Mouse (Mus musculus) gastrocnemius, postnatal 14 days (tissue): ENCODE data around the gene Gulp1. TPM values are rescaled to one million over a fixed set of nuclear protein-coding genes. Genes with fewer than 3 reads are reported as not detected.

Experiments used
- DNase-seq: peaks from one replicate; pipeline ENCODE4 v3.0.0; 2021; ENCODE audit warnings: mixed read lengths
- intact Hi-C: fragments of 180-260 bp; cut with DNase I; formaldehyde crosslinking; loops from one replicate; pipeline ENCODE4 v1.15.1; 2025; ENCODE audit warnings: low total_unique reads
- long read RNA-seq, 2 experiments: library from polyadenylated mRNA; stranded (forward); transcript quantifications; one replicate each; pipeline ENCODE4 v2.0.0; 2021
- total RNA-seq, 2 experiments: library from RNA; stranded (reverse); gene quantifications; 2 replicates each; pipeline ENCODE4 v1.2.3; 2021

Gulp1 gene
- 1 to 10 TPM; 7.2 to 9.4 TPM for total RNA-seq
- long read RNA-seq, experiment 1, partial matches to known transcripts, result 0 of 1 reads
- long read RNA-seq, experiment 1, other reads (novel, unspliced or antisense), result 0 of 1 reads
- long read RNA-seq, experiment 2, partial matches to known transcripts, result 0 of 3 reads
- long read RNA-seq, experiment 2, other reads (novel, unspliced or antisense), result 0 of 3 reads

GRCm38 (mm10) chr1:44551461-44552370 is at the start of gene Gulp1:
Gene Gulp1, plus strand, starts transcription at chr1:44551511.
- intact Hi-C loops, result no loop called here
- peak; percentile 83 for DNase-seq

GRCm38 (mm10) chr1:44550261-44550660 is 1.1 kb upstream of the Gulp1 start:
- DNase-seq, result peak; percentile 6
- intact Hi-C loops, result no loop called here

DNA sequence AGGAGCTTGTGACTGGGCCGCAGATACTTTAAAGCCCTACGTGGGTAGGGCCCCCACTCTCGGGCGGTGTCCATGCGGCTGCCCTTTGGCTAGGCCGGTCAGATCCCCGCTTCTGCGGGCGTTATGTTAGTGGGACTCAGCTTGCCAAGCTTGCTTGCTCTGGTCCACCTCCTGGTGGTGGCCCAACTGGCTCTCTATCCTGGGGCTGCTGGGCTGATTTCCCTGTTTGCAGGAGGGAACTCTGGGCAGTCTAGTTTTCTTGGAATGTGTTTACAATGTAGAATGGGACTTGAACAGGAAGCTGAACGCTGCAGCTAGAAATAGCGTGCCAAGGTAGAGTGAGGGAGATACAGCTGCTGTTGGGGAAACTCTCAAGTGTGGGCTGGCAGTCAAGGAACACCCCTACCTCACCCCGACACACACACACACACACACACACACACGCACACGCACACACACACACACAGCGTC is 1.1 kb downstream of the Gulp1 start:
- DNase-seq, result peak; percentile 71
- intact Hi-C loops, result no loop called here

DNA sequence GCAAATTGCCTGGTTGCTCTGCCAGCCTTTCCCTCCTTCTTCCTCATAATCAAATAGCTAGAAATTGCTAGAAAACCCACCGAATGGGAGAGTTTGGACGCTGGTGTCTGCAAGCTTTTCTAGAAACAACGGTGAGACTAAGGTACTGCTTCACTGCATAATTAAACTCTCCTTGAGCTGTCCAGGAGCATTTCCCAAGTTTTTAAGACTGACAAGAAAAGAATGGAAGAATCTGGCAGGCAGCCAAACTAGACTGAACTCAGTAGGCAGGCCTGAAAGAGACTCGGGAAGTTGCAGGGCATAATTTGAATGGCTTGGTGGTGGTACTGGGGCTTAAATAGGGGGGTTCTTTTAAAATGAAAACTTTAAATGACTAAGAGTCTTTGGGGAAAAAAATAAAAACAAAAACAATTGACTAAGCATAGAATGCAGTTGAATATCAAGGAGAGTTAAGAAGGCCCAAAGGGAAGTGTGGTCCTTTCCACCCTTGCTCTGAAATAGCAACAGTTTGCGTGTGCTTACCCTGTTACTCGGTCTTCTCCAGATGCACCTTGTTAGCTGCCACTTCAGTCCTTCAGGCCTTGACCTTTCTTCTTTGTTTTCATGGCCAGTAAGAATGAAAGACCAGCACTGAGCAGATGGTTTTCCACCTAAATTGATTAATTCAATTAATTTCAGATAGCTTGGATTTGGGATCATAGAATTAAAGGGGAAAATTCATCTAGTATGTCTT is 2.0 kb downstream of the Gulp1 start:
- peak; percentile 21 for DNase-seq
- intact Hi-C loops, result no loop called here

DNA sequence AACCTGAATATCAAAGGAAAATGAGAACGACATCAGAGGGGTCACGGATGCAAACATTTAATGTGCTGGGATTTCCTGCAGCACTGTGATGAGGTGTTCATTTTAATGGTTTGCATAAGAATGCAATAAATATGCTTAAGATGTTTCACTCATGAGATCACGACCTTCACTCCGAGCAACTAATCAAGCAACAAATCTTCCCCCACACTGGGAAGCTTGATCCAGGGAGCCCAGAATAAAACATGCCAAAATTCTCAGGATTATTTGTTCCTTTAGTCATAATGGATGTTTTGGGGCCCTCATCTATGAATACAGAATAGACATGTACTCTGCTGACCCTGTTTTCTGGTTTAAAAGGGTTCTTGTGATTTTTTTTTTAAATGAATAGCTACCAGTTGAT is 16.1 kb downstream of the Gulp1 start:
- no peak for DNase-seq
- intact Hi-C loops, result no loop called here

DNA sequence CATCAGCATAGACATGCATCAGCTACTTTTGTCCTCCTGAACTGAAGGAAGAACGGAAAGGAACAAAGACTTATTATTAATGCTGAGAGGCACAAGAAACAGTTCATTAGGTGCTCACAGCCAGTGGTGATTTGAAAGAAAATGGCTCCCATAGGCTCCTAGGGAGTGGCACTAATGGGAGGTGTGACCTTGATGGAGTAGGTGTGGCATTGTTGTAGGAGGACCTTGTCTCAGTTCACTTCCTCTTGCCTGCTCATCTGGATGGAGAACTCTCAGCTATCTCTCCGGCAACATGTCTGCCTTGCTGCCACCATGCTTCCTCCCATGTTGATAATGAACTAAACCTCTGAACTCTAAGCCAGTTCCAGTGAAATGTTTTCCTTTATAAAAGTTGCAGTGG is 17.0 kb downstream of the Gulp1 start:
- intact Hi-C loops, result no loop called here
- DNase-seq, result no peak

DNA sequence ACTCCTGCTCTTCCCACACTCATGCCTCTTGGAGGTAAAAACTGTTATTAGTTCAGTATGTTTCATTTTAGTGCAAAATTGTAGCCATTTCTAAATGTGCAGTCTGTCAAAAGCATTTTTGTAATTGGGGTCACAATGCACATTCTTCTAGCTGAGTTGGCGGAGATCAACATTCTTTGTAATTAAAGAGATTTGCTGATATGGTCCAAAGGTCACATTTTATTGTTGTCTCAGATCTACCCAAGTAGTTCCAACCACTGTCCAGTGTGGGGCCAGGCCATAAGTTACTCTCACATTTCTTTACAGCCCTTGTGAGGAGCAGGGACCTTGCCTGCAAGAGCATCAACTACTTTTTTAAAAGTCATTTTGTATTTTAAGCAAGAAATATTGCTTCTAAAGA is 24.7 kb downstream of the Gulp1 start:
- intact Hi-C loops, result no loop called here

DNA sequence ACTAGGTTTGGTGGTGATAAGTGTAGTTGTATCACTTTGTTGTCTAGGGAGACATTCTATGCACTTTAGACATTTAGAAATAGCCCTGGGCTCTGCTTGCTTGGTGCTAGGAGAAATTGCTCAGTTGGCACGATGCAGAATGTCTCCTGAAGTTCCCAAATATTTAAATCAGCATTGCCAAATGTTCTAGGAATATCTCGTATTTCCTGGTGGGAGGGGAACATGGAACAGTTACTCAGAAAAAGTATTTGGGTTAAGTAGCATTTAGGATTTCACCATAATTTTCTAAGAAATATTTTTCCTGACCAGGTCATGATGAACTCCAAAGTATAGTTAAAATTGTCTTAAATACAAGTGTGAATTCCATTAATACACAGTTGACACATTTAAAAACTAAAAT is 25.3 kb downstream of the Gulp1 start:
- DNase-seq, result no peak
- intact Hi-C loops, result no loop called here

More for the DNA sequence above, 24.7 kb downstream of the Gulp1 start:
- no peak for DNase-seq

DNA sequence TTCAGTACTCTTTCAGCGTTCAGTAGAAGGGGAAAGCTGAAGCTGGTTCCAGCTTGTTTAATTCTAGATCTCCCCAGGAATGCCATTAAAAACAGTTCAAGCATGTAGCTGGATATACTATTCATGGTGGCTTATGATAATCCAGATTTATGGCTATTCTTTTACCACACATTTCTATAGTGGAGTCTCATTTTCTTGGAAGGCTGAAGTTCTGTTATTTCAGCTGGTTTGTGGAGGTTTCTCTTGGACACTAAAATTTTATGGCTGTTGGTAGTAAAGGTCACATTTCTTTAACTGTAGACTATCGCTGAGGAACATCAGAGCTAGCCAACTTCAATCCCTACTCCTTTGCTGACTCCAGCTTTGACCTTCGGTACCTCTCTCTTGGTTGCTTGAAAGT is 29.1 kb downstream of the Gulp1 start:
- intact Hi-C loops, result no loop called here

DNA sequence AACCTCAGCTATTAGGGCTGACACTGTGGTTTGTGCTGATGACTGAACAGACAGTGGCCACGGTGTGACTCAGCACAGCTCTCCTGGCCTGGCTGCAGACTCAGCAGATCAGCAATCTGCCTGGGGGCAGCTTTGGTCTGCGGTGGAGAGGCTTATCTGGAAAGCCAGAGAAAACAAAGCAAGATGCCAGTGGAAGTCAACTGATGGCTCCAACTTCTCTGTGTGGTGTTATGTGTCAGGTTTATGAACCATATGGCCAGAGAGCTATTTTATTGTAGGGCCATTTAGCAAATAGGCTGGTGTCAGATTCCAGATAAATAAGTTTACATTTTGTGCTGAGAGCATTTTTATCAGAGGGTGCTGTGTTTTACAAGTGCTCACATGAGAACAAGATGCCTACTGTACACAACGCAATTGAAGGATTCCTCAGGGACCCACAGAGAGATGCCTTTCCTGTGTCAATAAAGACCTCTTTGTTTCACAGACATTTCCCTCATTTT is 33.6 kb downstream of the Gulp1 start:
- peak; percentile 35 for DNase-seq
- intact Hi-C loops, result no loop called here

More for the DNA sequence above, 29.1 kb downstream of the Gulp1 start:
- DNase-seq, result no peak

DNA sequence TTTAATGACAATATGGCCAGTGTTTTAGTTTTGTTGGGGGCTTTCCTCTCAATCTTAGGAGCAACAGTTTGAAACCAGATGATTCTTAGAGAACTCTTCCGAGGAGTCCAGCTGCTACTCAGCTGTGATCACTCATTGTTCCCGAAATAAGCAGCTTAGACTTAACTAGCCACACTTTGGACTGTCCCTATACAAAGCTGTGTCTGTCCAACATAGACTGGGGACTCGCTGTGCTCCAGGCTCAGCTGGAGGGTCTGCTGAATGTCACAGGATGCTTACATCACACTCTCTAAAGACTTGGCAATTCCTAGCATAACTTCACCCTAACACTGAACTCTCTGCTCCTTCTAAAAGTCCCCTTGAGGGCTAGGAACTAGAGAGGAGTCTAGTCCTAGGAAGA is 40.4 kb downstream of the Gulp1 start:
- intact Hi-C loops, result no loop called here
- DNase-seq, result no peak

- intact Hi-C loops, result no loop called here
- no peak for DNase-seq
These were observed 41.8 kb downstream of the Gulp1 start for GRCm38 (mm10) chr1:44593109-44593508.

DNA sequence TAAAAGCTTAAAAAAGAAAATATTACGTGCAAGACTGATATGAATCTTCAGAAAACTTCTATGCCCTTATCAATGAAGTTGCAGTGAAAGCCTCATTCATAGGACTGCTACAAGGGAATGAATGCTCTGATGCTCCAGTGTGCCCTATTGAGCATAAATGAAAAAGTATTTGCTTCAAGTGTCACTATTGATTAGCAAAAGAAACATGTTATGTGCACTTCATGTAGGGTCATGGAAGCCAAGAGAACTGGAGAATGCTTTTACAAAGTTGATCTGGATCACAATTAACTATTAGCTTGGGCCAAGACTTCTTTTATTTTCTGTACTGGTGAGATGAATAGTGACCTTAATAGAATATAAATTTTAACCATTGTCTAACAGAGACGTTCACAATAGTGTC is 47.0 kb downstream of the Gulp1 start:
- intact Hi-C loops, result no loop called here
- DNase-seq, result no peak

DNA sequence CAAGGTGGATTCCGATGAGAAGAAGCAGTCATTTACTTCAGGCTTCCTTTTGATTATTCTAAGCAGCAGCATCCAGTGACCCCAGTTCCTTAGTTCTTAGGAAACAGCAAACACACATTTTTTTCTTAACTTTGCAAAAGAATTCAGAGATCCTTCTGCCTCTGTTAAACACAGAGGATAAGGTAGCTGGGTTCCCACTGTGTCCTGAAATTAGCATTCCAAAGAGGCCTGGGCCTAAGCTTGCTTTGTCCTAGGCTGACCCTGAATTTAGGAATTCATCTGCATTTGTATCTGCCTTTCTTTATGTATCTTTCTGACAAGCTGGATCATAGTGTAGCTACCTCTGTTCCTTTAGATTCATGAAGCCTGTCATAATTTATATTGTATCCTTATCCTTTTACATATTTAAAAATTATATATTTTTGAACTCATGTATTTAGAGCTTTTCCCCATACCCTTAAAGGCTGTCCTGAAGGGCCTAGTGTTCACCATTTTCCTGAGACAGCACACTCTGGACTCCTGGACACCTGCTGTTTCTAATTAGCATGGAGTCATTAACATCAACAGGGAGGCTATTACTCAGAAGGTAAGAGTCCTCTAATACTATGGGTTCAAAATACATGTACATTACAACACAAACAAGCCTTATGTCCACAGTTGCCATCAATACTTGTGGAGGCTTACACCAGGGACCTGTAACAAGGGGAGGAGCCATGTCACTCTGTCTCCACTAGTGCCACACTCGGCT is 62.2 kb downstream of the Gulp1 start:
- intact Hi-C loops, result no loop called here

GRCm38 (mm10) chr1:44618751-44619150 is 67.4 kb downstream of the Gulp1 start:
- DNase-seq, result no peak
- intact Hi-C loops, result no loop called here

More for the DNA sequence above, 62.2 kb downstream of the Gulp1 start:
- DNase-seq, result no peak

GRCm38 (mm10) chr1:44634481-44634880 is 83.2 kb downstream of the Gulp1 start:
- intact Hi-C loops, result no loop called here
- DNase-seq, result no peak

GRCm38 (mm10) chr1:44645678-44646276 is 94.5 kb downstream of the Gulp1 start:
- intact Hi-C loops, result no loop called here
- DNase-seq, result no peak

DNA sequence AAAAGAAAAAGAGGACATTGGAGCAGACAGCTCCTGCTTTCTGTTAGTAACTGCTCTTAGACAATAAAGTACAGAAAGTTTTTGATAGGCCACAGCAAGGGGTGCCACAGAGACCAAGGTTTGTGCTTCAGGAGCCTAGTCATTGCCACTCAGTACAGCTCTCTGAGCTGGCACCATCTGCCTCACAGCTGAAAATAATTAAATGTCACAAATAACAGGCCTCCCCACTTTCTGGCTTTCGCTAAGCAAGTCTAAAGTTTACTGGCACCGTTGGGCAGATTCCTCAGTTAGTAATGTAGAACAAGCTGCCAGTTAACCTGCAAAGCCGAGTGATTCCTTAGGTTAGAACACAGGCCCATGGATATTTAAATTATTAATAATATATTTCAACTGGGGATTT is 127.7 kb downstream of the Gulp1 start:
- intact Hi-C loops, result no loop called here
- no peak for DNase-seq

DNA sequence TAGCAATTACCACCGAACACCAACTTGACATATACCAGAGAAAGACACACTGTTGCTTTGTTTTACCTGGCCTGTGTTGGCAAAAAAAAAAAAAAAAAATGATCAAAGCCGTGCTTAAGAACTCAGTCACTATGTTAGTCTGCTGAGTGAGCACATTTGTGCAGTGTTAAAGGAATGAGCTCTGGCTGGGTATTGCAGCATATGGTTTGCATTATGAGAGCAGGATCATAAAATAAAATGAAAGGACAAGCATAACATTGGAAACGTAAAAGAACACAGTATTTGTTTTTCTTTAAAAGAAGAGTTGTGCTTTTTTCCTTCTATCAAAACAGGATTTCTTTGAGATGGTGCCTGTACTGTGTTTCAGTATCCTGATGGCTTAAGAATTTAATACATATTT is 128.1 kb downstream of the Gulp1 start:
- no peak for DNase-seq
- intact Hi-C loops, result no loop called here
